In genomic region chr4:132075796-132076195, GRCm38 (mm10) we compare ENCODE assay signal across 9 mouse cellular contexts. TPM values are rescaled to one million over a fixed set of nuclear protein-coding genes. Genes with fewer than 3 reads are reported as not detected.
DNase-seq lines count a peak whose midpoint lies in the region; ATAC-seq and TF ChIP-seq lines count a peak whose summit lies in the region.
"Had no signal": no experiment of that assay in that cellular context is flagged by ENCODE, and none has a peak within 500 bp of the region (broad histone marks: within the 10 kb centered on the region; RNA-seq: fewer than 3 reads in every experiment).

No protein-coding gene starts in this region.

- no peak for DNase-seq in kidney, adult 11 months
- no peak for DNase-seq in embryonic facial prominence, embryonic 10.5 days (ENCODE audit: low spot score)
- DNase-seq in hindbrain, embryonic 10.5 days (ENCODE audit: low spot score): no peak
- no peak for DNase-seq in gastrocnemius, postnatal 14 days
- no peak for DNase-seq in layer of hippocampus, adult 2 months (ENCODE audit: low spot score in 2 of 2)
- DNase-seq in lung, postnatal 10 days: no peak

- peak overlapping the region; percentile 97 for H3K4me2 ChIP-seq in kidney, embryonic 15.5 days
- peak overlapping the region; percentile 99 for H3K4me2 ChIP-seq in midbrain, embryonic 12.5 days (replicated peaks)

- no peak for ATAC-seq in kidney, embryonic 15.5 days (replicated peaks; ENCODE audit: low FRiP score)
- no peak for ATAC-seq in midbrain, embryonic 12.5 days (ENCODE audit: low FRiP score, low read depth)

- peak overlapping the region; percentile 64 for H3K4me3 ChIP-seq in kidney, embryonic 15.5 days (replicated peaks)
- H3K4me3 ChIP-seq in embryonic facial prominence, embryonic 10.5 days: peak overlapping the region; percentile 89; the same call in 1 of the 2 replicates
- peak overlapping the region; percentile 70 for H3K4me3 ChIP-seq in hindbrain, embryonic 10.5 days
- H3K4me3 ChIP-seq in midbrain, embryonic 12.5 days: peak overlapping the region; percentile 72; the same call in 1 of the 2 replicates
- H3K4me3 ChIP-seq in layer of hippocampus, adult 2 months: no peak overlapping the region

- intact Hi-C loops in gastrocnemius, postnatal 14 days (cut with DNase I; ENCODE audit: low total_unique reads): loop anchor here (5.0 kb wide), 1 partner anchor 213 kb away; no protein-coding TSS in a partner anchor

- H3K36me3 ChIP-seq in kidney, embryonic 15.5 days: no peaks in the 10 kb centered on the region
- H3K36me3 ChIP-seq in embryonic facial prominence, embryonic 10.5 days (replicated peaks): no peaks in the 10 kb centered on the region
- H3K36me3 ChIP-seq in hindbrain, embryonic 10.5 days: no peaks in the 10 kb centered on the region
- H3K36me3 ChIP-seq in midbrain, embryonic 12.5 days: no peaks in the 10 kb centered on the region

- peak overlapping the region; percentile 73 for H3K27ac ChIP-seq in kidney, embryonic 15.5 days
- H3K27ac ChIP-seq in embryonic facial prominence, embryonic 10.5 days (replicated peaks): no peak overlapping the region
- H3K27ac ChIP-seq in hindbrain, embryonic 10.5 days: no peak overlapping the region
- H3K27ac ChIP-seq in midbrain, embryonic 12.5 days (replicated peaks): no peak overlapping the region
- H3K27ac ChIP-seq in layer of hippocampus, adult 2 months: no peak overlapping the region

- peaks cover 55% of the 10 kb centered on the region for H3K4me1 ChIP-seq in kidney, embryonic 15.5 days
- peaks cover 59% of the 10 kb centered on the region for H3K4me1 ChIP-seq in embryonic facial prominence, embryonic 10.5 days
- peaks cover 54% of the 10 kb centered on the region for H3K4me1 ChIP-seq in hindbrain, embryonic 10.5 days (replicated peaks)
- peaks cover 37% of the 10 kb centered on the region for H3K4me1 ChIP-seq in midbrain, embryonic 12.5 days

- no peaks in the 10 kb centered on the region for H3K9me3 ChIP-seq in kidney, embryonic 15.5 days (replicated peaks)
- H3K9me3 ChIP-seq in embryonic facial prominence, embryonic 10.5 days: no peaks in the 10 kb centered on the region
- H3K9me3 ChIP-seq in hindbrain, embryonic 10.5 days: no peaks in the 10 kb centered on the region
- no peaks in the 10 kb centered on the region for H3K9me3 ChIP-seq in midbrain, embryonic 12.5 days

- H3K27me3 ChIP-seq in kidney, embryonic 15.5 days: 0 out of 2 replicates have a peak, but pooled peaks cover 7% of the 10 kb centered on the region
- H3K27me3 ChIP-seq in embryonic facial prominence, embryonic 10.5 days (replicated peaks; ENCODE audit: low read depth, poor library complexity, severe bottlenecking): peaks cover 66% of the 10 kb centered on the region
- H3K27me3 ChIP-seq in hindbrain, embryonic 10.5 days (ENCODE audit: insufficient read depth, poor library complexity, severe bottlenecking): peaks cover 59% of the 10 kb centered on the region
- H3K27me3 ChIP-seq in midbrain, embryonic 12.5 days: peaks cover 71% of the 10 kb centered on the region

- H3K9ac ChIP-seq in kidney, embryonic 15.5 days: no peak overlapping the region
- no peak overlapping the region for H3K9ac ChIP-seq in midbrain, embryonic 12.5 days (replicated peaks)

- WGBS in kidney, embryonic 15.5 days: 31% methylated on average over 1 of the region's 1 CpGs
- WGBS in embryonic facial prominence, embryonic 10.5 days: 29% methylated on average over 1 of the region's 1 CpGs
- 45% methylated on average over 1 of the region's 1 CpGs for WGBS in hindbrain, embryonic 10.5 days
- WGBS in midbrain, embryonic 12.5 days: 13% methylated on average over 1 of the region's 1 CpGs

- TF ChIP-seq CTCF in layer of hippocampus, adult 2 months (conservative IDR thresholded peaks at IDR 0.05): no peak

RNA-seq across cellular contexts. Expression of gene Epb41, which starts 0.7 kb away (rescaled TPM):
- polyA plus RNA-seq in kidney, embryonic 15.5 days (2015; fragmentation: Nextera tagmentation; extraction: Ambion mirVana): 65.1 and 67.1 TPM in 2 replicates
- polyA plus RNA-seq in embryonic facial prominence, embryonic 10.5 days (2016; fragmentation: Nextera tagmentation; extraction: Ambion mirVana): 133 and 136 TPM in 2 replicates
- polyA plus RNA-seq in hindbrain, embryonic 10.5 days (2016; fragmentation: Nextera tagmentation; extraction: Ambion mirVana): 154 and 173 TPM in 2 replicates
- 227 and 251 TPM in 2 replicates for polyA plus RNA-seq in midbrain, embryonic 12.5 days (2016; fragmentation: Nextera tagmentation; extraction: Ambion mirVana)
- 10 to 100 TPM; 63.2 to 71.7 TPM for total RNA-seq in gastrocnemius, postnatal 14 days (2021)
- 10 to 100 TPM; 21.5 to 23.2 TPM for total RNA-seq in layer of hippocampus, adult 2 months (2021)

RNA-seq across cellular contexts. Expression of gene Gm10300, which starts 1.3 kb away (rescaled TPM):
- polyA plus RNA-seq in kidney, embryonic 15.5 days (2015; fragmentation: Nextera tagmentation; extraction: Ambion mirVana): 0.09 TPM in 2 replicates
- polyA plus RNA-seq in embryonic facial prominence, embryonic 10.5 days (2016; fragmentation: Nextera tagmentation; extraction: Ambion mirVana): not detected in 2 replicates
- polyA plus RNA-seq in hindbrain, embryonic 10.5 days (2016; fragmentation: Nextera tagmentation; extraction: Ambion mirVana): 0.14 TPM in 1 of 2 replicates, not detected in the other
- polyA plus RNA-seq in midbrain, embryonic 12.5 days (2016; fragmentation: Nextera tagmentation; extraction: Ambion mirVana): 0.15 TPM in 1 of 2 replicates, not detected in the other
- under 1 TPM in 1 of 2 experiments, not detected in 1; 0.14 TPM for total RNA-seq in gastrocnemius, postnatal 14 days (2021)
- not detected for total RNA-seq in layer of hippocampus, adult 2 months (2021)
- total RNA-seq: gastrocnemius, postnatal 25 days had no signal
